Mouse (Mus musculus) heart, embryonic 11.5 days (tissue): ENCODE results near the gene Slc2a8. TPM values are rescaled to one million over a fixed set of nuclear protein-coding genes. Genes with fewer than 3 reads are reported as not detected.

Experiments used
- ATAC-seq: fragments of 200-750 bp; cut with Nextera tagmentation; replicated peaks from 2 replicates; pipeline ENCODE4 v1.8.0; 2017; ENCODE audit warnings: moderate library complexity; ENCODE audit not compliant: insufficient number of reproducible peaks, low FRiP score, low TSS enrichment
- H3K27ac ChIP-seq: fragments of 300-500 bp; sonication (generic); 2 replicates; pipeline ENCODE4 v1.5.1; 2014; ENCODE audit warnings: mild to moderate bottlenecking, low read depth, low read length
- H3K27me3 ChIP-seq: fragments of 300-500 bp; sonication (generic); 2 replicates; pipeline ENCODE4 v1.6.1; 2014; ENCODE audit warnings: mild to moderate bottlenecking, low read length, mixed read lengths; ENCODE audit not compliant: control insufficient read depth, insufficient read depth
- H3K36me3 ChIP-seq: fragments of 300-500 bp; sonication (generic); 2 replicates; pipeline ENCODE4 v1.6.1; 2014; ENCODE audit warnings: mild to moderate bottlenecking, low read length, moderate library complexity, mixed read lengths; ENCODE audit not compliant: control insufficient read depth, insufficient read depth
- H3K4me1 ChIP-seq: fragments of 300-500 bp; sonication (generic); 2 replicates; pipeline ENCODE4 v1.6.1; 2014; ENCODE audit warnings: low read length; ENCODE audit not compliant: control insufficient read depth, insufficient read depth
- H3K4me2 ChIP-seq: fragments of 300-500 bp; sonication (generic); 2 replicates; pipeline ENCODE4 v1.6.1; 2014; ENCODE audit warnings: mild to moderate bottlenecking, moderate library complexity
- H3K4me3 ChIP-seq: fragments of 300-500 bp; sonication (generic); 2 replicates; pipeline ENCODE4 v1.5.1; 2014; ENCODE audit warnings: low read depth, low read length
- H3K9ac ChIP-seq: fragments of 300-500 bp; sonication (generic); 2 replicates; pipeline ENCODE4 v1.6.1; 2014; ENCODE audit warnings: mild to moderate bottlenecking, low read depth, low read length, moderate library complexity
- H3K9me3 ChIP-seq: fragments of 300-500 bp; sonication (generic); replicated peaks from 2 replicates; pipeline ENCODE4 v1.6.1; 2016; ENCODE audit warnings: low read length; ENCODE audit not compliant: control insufficient read depth
- WGBS: fragments of 180-500 bp; shearing (Covaris S2); extraction: QIAGEN DNeasy Blood & Tissue Kit; methylation state at CpG from one replicate; pipeline ENCODE4 v1.1.7; 2014; ENCODE audit not compliant: insufficient replicate concordance; 5-methylcytosine and 5-hydroxymethylcytosine counted together
- polyA plus RNA-seq: library from polyadenylated mRNA; unstranded; fragments of >200 nt; fragmentation: Nextera tagmentation; extraction: Ambion mirVana; gene quantifications from 2 replicates; pipeline ENCODE4 v1.2.1, GENCODE M21; 2014

The Slc2a8 gene
- polyA plus RNA-seq, 1 experiment from 2014 or later: 12.1 TPM

DNA sequence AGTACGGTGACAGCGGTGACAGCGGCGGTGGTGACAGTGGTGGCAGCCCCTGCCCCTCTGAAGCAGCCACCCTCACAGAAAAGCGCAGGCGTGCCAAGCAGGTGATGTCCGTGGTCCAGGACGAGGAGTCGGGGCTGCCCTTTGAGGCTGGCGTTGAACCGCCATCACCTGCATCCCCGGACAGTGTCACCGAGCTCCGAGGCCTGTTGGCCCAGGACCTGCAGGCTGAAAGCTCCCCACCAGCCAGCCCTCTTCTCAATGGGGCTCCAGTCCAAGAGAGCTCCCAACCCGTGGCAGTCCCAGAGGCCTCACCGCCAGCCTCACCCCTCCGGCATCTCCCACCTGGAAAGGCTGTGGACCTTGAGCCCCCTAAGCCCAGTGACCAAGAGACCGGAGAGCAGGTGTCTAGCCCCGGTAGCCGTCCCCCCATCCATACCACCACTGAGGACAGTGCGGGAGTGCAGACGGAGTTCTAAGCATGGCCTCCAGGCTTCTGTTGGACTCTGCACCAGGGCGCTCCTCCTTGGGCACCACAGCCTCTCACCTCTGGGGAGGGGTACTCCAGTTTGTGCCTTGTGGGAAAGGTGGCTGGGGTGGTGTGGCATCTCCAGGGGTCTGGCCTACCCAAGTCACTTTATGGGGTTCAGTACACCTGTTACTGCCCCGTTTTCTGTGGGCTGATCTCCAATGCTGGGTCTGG is 58.2 kb downstream of the Slc2a8 start:
- WGBS: 87% methylated on average over 24 of the region's 24 CpGs
- Histone ChIP-seq H3K27me3 (no peaks in the 10 kb centered on the region), H3K36me3 (peaks cover 35% of the 10 kb centered on the region), H3K9me3 (no peaks in the 10 kb centered on the region), H3K4me2 (no peak overlapping the region), H3K4me3 (no peak overlapping the region), H3K9ac (no peak overlapping the region), H3K27ac (no peak overlapping the region), H3K4me1 (no peaks in the 10 kb centered on the region)
- ATAC-seq: no peak

Other genes starting within 250 kb of the Slc2a8 start
- 0.32 and 0.46 TPM in 2 replicates for gene 6330409D20Rik, start 241.1 kb downstream of the Slc2a8 start, polyA plus RNA-seq
- 39.8 and 46.6 TPM in 2 replicates for gene Tor2a, start 224.8 kb downstream of the Slc2a8 start, polyA plus RNA-seq
- 0.08 and 0.27 TPM in 2 replicates for gene Ttc16, start 206.4 kb downstream of the Slc2a8 start, polyA plus RNA-seq
- 3.7 and 5.7 TPM in 2 replicates for gene Ptrh1, start 206.3 kb downstream of the Slc2a8 start, polyA plus RNA-seq
- gene Cfap157, start 197.7 kb downstream of the Slc2a8 start, polyA plus RNA-seq: 0.57 and 0.84 TPM in 2 replicates
- gene Stxbp1, start 134.8 kb downstream of the Slc2a8 start, polyA plus RNA-seq: 20.6 and 26.1 TPM in 2 replicates
- 21.5 and 24.2 TPM in 2 replicates for gene Fam129b, start 106.0 kb downstream of the Slc2a8 start, polyA plus RNA-seq
- gene Rpl12, start 20.5 kb downstream of the Slc2a8 start, polyA plus RNA-seq: 131 and 158 TPM in 2 replicates
- 6.7 and 7.4 TPM in 2 replicates for gene Lrsam1, start 20.5 kb downstream of the Slc2a8 start, polyA plus RNA-seq
- gene Garnl3, start 149.6 kb upstream of the Slc2a8 start, polyA plus RNA-seq: 14.6 and 15.4 TPM in 2 replicates
- 34.3 and 47.8 TPM in 2 replicates for gene Angptl2, start 234.0 kb upstream of the Slc2a8 start, polyA plus RNA-seq